Mouse (Mus musculus): ENCODE data around the gene Ptchd4.

Gene Ptchd4

GRCm38 (mm10) chr17:42427961-42428360 lies 112.2 kb downstream of the Ptchd4 start:
- peak in 1 of 2 experiments; percentile 6 for DNase-seq (ENCODE audit: low spot score in 2 of 2)

- no peak for DNase-seq (ENCODE audit: low spot score in 2 of 2)
These were observed 114.6 kb downstream of the Ptchd4 start for GRCm38 (mm10) chr17:42430380-42430779.

GRCm38 (mm10) chr17:42452235-42452634 lies 136.5 kb downstream of the Ptchd4 start:
- DNase-seq (ENCODE audit: low spot score in 2 of 2) = no peak

GRCm38 (mm10) chr17:42456441-42456840 lies 140.7 kb downstream of the Ptchd4 start:
- DNase-seq (ENCODE audit: low spot score in 2 of 2) = no peak

GRCm38 (mm10) chr17:42462726-42463125 lies 147.0 kb downstream of the Ptchd4 start:
- DNase-seq (ENCODE audit: low spot score in 2 of 2) = no peak

GRCm38 (mm10) chr17:42480173-42480991 lies 164.6 kb downstream of the Ptchd4 start:
- DNase-seq (ENCODE audit: low spot score in 2 of 2) = no peak

GRCm38 (mm10) chr17:42509356-42510262 lies 193.9 kb downstream of the Ptchd4 start:
- no peak for DNase-seq (ENCODE audit: low spot score in 2 of 2)

GRCm38 (mm10) chr17:42530147-42530546 lies 214.4 kb downstream of the Ptchd4 start:
- no peak for DNase-seq (ENCODE audit: low spot score in 2 of 2)

GRCm38 (mm10) chr17:42549578-42549977 lies 233.8 kb downstream of the Ptchd4 start:
- DNase-seq (ENCODE audit: low spot score in 2 of 2) = no peak

Measured in frontal cortex, postnatal 25 days (tissue).